Mouse (Mus musculus) retina, adult 2 months (tissue): ENCODE measurements around the gene Ttll10.

Experiments
- DNase-seq: peaks from one replicate; pipeline ENCODE4 v3.0.0-alpha.2; 2012; ENCODE audit warnings: low read depth, low spot score

Ttll10 gene

DNA sequence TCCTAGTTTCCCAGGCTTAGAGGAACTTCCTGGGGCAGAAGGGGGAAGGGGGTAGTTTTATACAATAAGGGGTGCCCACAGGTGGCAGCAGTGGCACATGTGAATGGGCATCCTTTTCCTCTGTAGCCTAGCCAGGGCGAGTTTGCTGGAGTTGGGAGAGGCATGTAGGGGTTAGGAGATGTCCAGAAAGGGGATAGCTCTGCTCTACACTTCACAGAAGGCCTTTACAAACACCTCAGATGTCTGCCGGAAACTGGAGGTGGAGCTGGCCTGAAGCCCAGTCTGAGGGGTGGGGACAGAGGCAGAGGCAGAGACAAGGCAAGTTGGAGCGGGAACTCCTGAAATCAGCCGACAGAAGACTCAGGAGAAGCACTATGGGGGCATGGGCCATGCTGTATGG lies 33.2 kb downstream of the Ttll10 start, which contains the start of gene Tnfrsf18:
TSS of gene Tnfrsf18 (plus strand) at position 152 of the 400 bp plus-strand sequence.
- DNase-seq: no peak

DNA sequence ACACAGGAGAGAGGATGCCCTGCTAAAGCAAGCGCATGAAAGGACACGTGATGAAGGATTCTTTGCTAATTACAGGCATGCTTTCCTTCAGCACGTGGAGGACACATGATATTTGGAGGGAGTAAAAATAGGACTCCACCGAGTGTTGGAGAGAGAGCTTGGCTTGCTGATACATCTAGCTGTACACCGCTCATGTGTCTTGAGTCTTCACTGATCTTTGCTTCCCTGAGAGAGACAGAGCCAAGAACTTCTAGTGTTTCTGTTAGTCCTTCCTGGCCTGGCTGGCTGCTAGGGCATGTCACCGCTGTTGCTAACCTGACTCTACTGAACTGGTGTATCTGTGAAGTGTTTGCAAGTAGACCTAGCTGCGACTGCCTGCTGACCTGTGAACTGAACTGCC lies 35.0 kb downstream of the Ttll10 start:
- no peak for DNase-seq

DNA sequence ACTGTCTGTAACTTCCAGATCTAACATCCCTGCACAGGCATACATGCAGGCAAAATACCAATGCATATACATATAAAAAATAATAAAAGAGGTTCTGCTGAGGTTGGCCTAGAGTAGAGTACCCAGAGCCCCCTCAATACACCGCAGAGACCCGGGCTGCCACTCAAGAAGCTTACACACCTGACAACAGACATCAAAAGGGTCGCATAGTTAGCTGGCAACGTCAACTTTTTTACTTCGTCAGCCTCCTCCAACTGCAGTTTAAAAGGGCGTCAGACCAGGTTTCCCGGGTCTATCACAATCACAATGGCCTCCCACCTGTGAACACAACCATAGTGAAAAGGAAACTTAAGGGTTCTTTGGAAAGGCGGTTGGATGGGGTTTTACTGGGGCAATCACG lies 35.7 kb downstream of the Ttll10 start:
- no peak for DNase-seq

DNA sequence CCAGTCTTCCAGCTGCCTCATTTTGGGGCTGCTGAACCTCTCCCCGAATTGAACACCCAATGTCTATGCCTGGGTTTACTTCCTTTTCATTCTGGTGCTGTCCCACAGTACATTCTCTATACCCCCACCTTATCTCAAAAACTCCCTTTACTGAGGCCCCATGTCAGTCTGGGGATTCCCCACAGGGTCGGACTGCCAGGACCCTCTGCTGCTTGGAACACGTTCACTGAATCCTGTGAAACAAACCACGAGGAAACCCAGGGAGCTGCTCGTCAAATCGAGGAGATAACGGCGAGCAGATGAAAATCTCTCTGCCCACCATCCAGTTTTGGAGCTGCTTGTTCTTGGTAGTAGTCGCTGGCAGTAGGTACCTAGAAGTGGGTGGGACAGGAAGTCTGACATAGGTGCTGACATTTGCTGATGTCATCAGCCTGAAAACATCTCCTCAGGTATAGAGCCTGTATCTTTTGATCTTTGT lies 37.2 kb downstream of the Ttll10 start:
- no peak for DNase-seq

DNA sequence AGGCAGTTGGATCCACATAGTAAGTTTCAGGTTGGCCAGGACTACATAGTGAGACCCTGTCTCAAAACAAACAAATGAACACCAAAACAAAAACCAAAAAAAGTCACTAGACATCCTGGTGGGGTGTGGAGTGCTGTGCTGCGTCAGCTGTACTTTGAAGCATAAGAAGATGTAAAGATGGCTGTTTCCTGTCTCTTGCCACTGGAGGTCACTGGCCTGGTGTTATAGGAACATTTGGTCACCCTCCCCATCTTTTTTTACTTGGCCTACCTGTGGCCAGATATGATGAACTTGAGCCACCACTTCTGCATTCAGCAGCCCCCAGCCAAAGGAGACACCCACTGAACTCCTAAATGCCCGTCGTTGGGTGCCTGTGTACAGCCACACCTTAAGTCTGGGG lies 37.8 kb downstream of the Ttll10 start:
- DNase-seq: no peak

DNA sequence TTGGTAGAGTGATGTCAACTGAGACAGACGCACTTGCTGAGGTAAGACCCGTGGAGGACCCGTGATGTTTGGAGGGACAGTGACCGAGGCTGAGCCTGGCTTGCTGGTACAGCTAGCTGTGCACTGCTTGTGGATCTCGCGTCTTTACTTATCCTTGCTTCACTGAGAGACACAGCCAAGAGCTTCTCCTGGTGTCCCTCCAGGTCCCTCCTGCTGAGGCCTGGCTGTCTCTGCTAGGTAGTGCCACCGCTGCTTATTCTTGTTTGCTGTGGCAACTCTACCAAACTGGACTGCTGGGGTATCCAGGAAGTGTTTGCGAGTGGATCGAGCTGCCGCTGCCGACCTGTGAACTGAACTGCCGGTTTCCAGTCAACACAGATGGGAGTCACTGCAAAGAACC lies 39.4 kb downstream of the Ttll10 start:
- DNase-seq: no peak

DNA sequence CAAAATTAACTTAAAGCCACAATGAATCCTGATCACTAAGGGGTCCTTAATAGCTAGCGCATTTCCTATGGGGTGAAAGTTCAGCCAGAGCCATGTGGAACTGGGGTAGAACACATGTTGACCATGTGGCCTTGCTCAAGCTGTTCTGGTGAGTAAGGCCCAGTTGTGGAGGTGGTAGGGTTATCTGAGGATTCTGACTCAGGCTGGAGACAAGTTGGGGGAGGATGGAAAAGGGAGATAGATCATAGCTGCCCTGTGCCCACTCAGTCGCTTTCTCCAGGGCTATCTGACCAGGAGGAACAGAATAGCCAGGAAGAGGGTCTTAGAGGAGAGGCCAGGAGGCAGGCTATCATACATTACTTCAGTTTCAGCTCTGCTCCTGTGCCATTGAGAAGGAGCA lies 44.8 kb downstream of the Ttll10 start:
- DNase-seq: no peak

DNA sequence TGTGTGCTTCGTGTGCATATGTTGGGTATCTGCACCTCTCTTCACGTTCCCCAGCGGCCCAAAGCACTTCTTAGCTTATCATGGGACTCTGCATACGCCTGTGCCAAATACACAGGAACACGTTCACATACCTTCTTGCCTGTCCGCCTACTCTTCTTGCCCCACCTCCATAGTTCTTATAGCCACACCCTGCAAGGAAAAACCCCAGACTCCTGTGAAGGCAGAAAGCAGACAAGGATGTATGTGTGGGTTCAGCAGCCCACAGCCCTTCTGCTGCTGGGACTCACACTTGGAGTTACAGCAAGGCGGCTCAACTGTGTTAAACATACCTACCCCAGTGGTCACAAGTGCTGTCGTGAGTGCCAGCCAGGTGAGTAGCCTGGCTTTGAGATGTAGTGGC lies 45.6 kb downstream of the Ttll10 start, which contains the start of gene Tnfrsf4:
TSS of gene Tnfrsf4 (plus strand) at position 207 of the 400 bp plus-strand sequence.
- DNase-seq: no peak

DNA sequence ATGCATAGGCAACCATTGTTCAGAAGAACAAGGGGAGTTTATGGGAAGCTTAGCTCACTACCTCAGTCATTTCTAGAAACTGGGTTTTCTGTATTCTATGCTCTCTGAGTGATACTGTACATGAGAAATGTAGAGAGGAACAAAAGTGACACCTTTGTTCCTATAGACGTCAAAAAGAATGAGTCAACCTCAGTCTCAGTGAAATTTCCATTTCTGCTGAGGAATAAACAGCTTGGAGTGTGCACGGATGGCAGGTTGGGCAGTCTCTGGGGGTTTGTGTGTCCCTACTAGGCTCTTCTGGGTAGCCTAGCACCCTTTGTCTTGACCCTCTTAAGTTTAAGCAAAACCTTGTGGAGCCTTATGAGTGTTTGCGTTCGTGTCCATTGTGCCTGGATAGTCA lies 50.8 kb downstream of the Ttll10 start:
- no peak for DNase-seq

DNA sequence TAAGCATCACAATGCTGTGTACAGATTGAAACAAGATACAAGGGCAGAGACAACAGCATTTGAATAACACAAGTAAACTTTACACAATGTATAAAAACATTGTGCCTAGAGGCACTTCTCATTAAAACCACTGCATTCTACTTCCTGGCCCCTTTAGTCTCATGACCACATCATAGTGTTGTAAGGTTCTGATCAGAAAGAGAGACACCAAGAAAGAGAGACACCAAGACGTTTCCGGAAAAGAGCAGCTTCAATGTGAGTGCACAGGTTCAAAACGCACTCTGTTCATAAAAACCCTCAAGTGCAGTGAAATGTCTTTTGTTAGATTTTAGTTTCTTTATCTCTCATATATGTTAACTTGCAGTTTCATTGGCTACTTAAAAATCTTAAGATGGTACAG lies 55.1 kb downstream of the Ttll10 start:
- DNase-seq: no peak

DNA sequence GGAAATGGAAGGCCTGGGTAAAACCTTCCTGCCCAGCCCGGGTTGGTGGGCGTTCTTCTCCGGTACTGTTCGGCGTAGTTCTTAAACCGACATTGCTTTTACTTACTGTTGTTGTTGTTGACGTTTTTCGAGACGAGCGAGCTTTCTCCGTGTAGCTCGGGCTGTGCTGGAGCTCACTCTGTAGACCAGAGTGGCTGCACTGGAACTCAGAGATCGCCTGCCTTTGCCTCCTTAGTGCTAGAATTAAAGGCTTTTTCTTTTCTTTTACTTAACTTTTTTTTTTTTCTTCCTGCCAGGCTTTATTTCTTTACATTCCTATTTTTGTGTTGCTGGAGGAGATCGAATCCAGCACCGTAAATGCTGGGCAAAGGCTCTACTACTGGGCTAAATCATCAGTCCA lies 65.6 kb downstream of the Ttll10 start:
- no peak for DNase-seq

DNA sequence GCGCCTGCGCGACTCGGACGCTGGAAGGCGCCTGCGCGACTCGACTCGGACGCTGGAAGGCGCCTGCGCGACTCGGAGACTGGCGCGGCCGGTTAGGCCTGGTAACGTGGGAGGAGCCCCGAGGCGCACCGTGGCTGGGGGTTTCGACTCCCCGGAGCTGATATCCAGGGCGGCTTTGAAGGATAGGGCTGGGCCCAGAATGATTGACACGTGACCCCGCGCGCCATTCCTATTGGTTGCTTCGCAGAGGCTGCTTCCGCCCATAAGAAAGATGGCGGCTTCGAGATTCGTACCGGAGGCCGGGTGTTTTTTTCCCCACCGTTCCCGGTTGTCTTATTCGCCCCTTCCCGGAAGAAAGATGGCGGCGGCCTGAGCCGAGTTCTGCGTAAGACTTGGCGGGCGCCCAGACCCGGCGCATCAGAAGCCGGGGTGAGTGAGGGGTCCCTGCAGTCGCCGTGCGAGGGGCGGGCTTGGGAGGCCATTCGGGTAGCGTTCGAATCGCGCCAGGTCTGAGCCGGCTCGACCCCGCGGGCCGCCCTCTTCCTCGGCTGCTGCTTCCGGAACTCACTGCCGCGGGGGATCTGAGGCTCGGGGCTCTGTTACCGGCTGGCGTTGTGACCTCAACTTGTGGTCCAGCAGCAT lies 66.2 kb downstream of the Ttll10 start:
- peak; percentile 90 for DNase-seq

DNA sequence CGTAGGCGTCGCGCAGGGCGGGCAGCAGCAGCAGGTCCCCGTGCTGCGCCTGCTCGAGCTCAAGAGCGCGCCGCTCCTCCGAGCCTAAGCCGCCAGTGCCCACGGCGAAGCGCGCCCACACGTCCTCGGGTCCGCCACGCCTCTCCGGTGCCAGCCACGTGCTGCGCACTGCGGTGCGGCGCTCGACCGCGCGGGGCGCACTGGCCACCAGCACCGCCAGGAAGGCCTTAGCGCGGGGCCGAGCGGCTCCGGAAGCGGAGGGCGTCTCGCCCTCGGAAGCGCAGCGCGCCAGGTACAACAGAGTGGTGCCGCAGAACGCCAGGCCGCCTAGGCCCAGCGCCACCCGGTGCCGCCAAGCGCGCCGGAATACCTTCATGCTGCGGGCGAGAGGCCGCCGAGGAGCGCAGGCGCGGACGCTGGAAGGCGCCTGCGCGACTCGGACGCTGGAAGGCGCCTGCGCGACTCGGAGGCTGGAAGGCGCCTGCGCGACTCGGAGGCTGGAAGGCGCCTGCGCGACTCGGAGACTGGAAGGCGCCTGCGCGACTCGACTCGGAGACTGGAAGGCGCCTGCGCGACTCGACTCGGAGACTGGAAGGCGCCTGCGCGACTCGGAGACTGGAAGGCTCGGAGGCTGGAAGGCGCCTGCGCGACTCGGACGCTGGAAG lies 66.8 kb downstream of the Ttll10 start, which contains the start of the genes B3galt6 and Sdf4:
TSS of gene B3galt6 (minus strand) at position 409 of the 665 bp plus-strand sequence.
TSS of gene Sdf4 (plus strand) at position 632 of the 665 bp plus-strand sequence.
- peak; percentile 89 for DNase-seq

DNA sequence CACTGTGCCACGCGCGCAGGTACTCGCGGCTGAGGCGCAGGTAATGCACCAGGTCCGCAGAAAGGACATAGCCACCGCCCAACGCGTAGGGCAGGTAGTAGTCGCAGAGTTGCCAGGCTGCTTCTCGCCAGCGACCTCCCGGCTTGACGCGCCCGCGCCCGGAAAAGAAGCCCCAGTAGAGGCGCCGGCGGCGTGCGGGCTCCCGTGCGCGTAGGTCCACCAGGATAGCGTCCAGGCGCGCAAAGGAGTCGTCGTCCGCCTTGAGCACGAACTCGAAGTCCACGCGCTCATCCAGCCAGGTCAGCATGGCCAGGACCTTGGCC lies 67.3 kb downstream of the Ttll10 start:
- no peak for DNase-seq

DNA sequence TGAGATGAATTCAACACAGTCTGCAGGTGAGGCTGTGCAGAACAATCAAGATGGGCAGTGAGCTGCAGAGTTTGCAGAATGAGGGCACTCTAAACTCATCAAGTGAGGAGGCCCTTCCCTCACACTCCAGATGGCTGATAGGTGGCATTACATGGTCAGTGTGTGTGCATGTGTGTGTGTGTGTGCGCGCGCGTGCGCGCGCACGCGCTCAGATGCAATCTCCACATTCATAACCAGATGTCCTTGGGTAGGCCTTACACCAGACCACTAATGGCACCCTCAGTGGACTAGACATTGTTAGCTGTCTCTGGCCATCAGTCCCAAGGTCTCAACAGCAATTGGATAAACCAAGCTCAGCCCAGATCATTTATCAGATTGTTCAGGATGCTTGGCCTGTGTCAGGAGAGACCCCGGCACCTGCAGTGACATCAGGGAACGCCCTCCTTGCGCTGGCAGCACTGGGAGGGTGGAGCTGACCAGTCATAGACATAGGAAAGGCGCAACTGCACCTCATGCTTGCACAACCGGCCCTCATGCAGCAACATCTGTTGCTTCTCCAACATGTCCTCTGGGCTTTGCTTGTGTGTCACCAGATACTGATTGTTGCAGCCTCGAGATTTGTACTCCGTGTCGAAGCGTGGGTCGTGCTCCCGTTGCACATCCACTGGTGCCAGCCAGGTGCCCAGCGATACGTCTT lies 67.9 kb downstream of the Ttll10 start:
- no peak for DNase-seq
